Mouse (Mus musculus): ENCODE measurements around the gene Lrfn4. TPM values are rescaled to one million over a fixed set of nuclear protein-coding genes. Genes with fewer than 3 reads are reported as not detected.

The Lrfn4 gene
- total RNA-seq, 1 experiment from 2014 or later: 6.1 TPM

GRCm38 (mm10) chr19:4569356-4570236, 45.9 kb downstream of the Lrfn4 start:
- DNase-seq: no peak

- DNase-seq: no peak
These were observed 46.6 kb downstream of the Lrfn4 start for GRCm38 (mm10) chr19:4568832-4569231.

GRCm38 (mm10) chr19:4567665-4568064, 47.8 kb downstream of the Lrfn4 start:
- DNase-seq: no peak

- DNase-seq: no peak
These were observed 48.6 kb downstream of the Lrfn4 start for GRCm38 (mm10) chr19:4566880-4567279.

- DNase-seq: no peak
These were observed 49.8 kb downstream of the Lrfn4 start for GRCm38 (mm10) chr19:4565678-4566077.

Small RNAs within 50 kb of the gene (microRNA-seq; reads per million reads assigned to microRNA genes)
- 0 to 1.9 reads per million in 2 experiments for gene Mir6986

Other genes with a start within 250 kb of the Lrfn4 start
- gene Kdm2a, start 217.4 kb downstream of the Lrfn4 start, total RNA-seq (2021): 96.2 and 111 TPM in 2 replicates
- gene Rhod, start 176.2 kb downstream of the Lrfn4 start, total RNA-seq (2021): 14.1 and 17.3 TPM in 2 replicates
- 35.0 and 41.1 TPM in 2 replicates for gene Syt12, start 138.2 kb downstream of the Lrfn4 start, total RNA-seq (2021)
- gene 2010003K11Rik, start 117.1 kb downstream of the Lrfn4 start, total RNA-seq (2021): 23.0 and 25.2 TPM in 2 replicates
- gene Pcx, start 105.2 kb downstream of the Lrfn4 start, total RNA-seq (2021): 351 and 352 TPM in 2 replicates
- gene Rce1, start 10.0 kb upstream of the Lrfn4 start, total RNA-seq (2021): 26.1 and 28.6 TPM in 2 replicates
- not detected in 2 replicates for gene Gm960, start 83.0 kb upstream of the Lrfn4 start, total RNA-seq (2021)
- 3.3 and 5.9 TPM in 2 replicates for gene Sptbn2, start 95.5 kb upstream of the Lrfn4 start, total RNA-seq (2021)
- 13.1 and 15.2 TPM in 2 replicates for gene Rbm4b, start 140.8 kb upstream of the Lrfn4 start, total RNA-seq (2021)
- 57.2 and 60.3 TPM in 2 replicates for gene Rbm4, start 178.2 kb upstream of the Lrfn4 start, total RNA-seq (2021)
- gene Gm21992, start 195.9 kb upstream of the Lrfn4 start, total RNA-seq (2021): 23.1 and 30.8 TPM in 2 replicates
- gene Rbm14, start 196.0 kb upstream of the Lrfn4 start, total RNA-seq (2021): 43.5 and 45.4 TPM in 2 replicates
- 107 and 116 TPM in 2 replicates for gene Ccs, start 223.7 kb upstream of the Lrfn4 start, total RNA-seq (2021)
- gene Ccdc87, start 223.7 kb upstream of the Lrfn4 start, total RNA-seq (2021): 0.19 TPM in 2 replicates
- gene Ctsf, start 239.5 kb upstream of the Lrfn4 start, total RNA-seq (2021): 261 and 277 TPM in 2 replicates